Mouse (Mus musculus): ENCODE results near the gene Gsta1.
"Not testable (repeated sequence)": the region's sequence is repeated elsewhere in the genome, so short reads cannot be mapped to it uniquely, and the experiment has no call there.

Gene Gsta1

GRCm38 (mm10) chr9:78233121-78233695 lies 2.8 kb downstream of the Gsta1 start:
- DNase-seq: not testable (repeated sequence)

GRCm38 (mm10) chr9:78255683-78256470 lies 25.4 kb downstream of the Gsta1 start:
- peak; percentile 90 for DNase-seq

DNA sequence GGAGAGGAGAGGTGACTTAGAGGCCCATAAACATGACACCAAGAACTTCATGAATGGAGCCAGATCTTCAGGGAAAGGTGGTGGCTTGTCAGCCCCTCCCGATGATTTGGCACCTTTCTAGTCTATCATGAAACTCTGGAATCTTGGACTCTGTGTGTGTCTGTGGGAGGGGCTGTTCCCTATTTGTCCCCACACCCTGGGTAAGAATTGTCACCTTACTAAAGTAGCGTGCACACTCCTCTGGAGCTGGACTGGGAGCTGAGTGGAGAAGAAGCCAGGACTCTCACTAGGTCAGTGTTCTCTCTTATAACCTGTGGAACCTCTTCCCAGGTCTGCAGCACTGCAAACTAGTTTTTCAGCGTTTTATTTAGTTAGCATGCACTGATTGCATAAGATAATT lies 26.5 kb downstream of the Gsta1 start, which contains the start of gene Gm3776:
Gene Gm3776, plus strand, starts transcription at position 216 of the 400 bp plus-strand sequence.
- DNase-seq: not testable (repeated sequence)

DNA sequence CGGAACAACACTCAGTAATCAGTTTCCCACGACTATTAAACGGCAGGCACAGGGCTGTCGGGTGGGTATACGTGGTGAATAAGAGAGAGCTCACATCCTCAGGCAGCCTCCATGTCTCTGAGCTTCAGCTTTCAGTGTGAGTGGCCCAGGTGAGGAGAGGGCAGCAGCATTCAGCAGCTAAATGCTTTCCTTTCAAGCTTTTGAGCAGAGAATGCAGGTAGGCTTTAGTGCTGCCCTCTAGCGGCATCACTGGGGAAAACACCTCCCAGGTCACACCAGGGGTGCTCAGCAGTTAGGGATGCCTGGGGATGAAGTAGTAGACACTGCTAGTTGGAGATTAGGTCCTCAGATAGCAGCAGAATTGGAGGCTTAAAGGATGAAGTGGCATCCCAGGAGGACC lies 29.2 kb downstream of the Gsta1 start:
- peak; percentile 67 for DNase-seq

DNA sequence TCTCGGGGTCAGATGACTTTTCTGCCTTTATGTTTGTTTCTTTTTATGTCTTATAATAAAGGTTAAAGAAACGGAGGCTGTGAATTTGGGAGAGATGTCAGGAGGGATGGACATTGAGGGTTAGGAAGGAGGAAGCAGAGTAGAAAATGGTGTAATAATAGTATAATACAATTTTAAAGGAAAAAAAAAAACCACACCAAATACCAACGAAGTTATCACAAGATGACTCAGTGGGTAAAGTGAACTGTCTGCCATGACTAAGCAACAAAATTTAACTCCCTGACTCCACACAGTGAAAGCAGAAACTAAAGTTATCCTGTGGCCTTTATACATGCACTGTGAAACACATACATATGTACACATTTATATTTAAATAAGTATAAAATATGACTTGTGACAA lies 40.5 kb downstream of the Gsta1 start:
- DNase-seq: not testable (repeated sequence)

GRCm38 (mm10) chr9:78282002-78282711 lies 51.7 kb downstream of the Gsta1 start:
- peak; percentile 88 for DNase-seq

DNA sequence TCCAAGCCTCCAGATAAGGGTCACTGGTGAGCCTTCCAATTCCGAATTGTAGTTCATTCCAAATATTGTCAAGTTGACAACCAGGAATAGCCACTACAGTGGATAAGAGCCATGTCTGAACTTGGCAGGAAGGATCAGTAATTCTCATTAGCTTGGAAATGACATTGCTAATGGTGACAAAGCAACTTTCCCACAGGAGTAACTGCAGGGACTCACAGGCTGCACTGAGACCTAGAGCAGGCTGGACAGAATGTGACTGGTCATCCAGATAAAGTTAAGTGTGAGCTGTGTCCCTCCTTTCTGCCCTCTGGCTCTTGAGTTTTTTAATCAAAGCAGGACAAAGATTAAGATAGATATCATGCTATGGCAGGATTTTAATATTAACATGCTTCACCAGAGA lies 58.6 kb downstream of the Gsta1 start:
- not testable (repeated sequence) for DNase-seq

DNA sequence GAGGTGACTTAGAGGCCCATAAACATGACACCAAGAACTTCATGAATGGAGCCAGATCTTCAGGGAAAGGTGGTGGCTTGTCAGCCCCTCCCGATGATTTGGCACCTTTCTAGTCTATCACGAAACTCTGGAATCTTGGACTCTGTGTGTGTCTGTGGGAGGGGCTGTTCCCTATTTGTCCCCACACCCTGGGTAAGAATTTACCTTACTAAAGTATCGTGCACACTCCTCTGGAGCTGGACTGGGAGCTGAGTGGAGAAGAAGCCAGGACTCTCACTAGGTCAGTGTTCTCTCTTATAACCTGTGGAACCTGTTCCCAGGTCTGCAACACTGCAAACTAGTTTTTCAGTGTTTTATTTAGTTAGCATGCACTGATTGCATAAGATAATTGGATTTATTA lies 59.3 kb downstream of the Gsta1 start, which contains the start of gene Gm10639:
Gene Gm10639, plus strand, starts transcription at position 201 of the 400 bp plus-strand sequence.
- DNase-seq: not testable (repeated sequence)

Measured in kidney, adult 9 months (tissue).